Mouse (Mus musculus) heart, embryonic 15.5 days (tissue): ENCODE measurements around the gene Cd2ap. TPM values are rescaled to one million over a fixed set of nuclear protein-coding genes. Genes with fewer than 3 reads are reported as not detected.
"Not testable (repeated sequence)": the region's sequence is repeated elsewhere in the genome, so short reads cannot be mapped to it uniquely, and the experiment has no call there.

Experiments
- ATAC-seq: fragments of 200-750 bp; cut with Nextera tagmentation; replicated peaks from 2 replicates; pipeline ENCODE4 v1.8.0; 2017; ENCODE audit warnings: low read depth, moderate TSS enrichment; ENCODE audit not compliant: insufficient number of reproducible peaks, insufficient read depth, low FRiP score
- H3K27ac ChIP-seq: fragments of 300-500 bp; sonication (generic); 2 replicates; pipeline ENCODE4 v1.5.1; 2015; ENCODE audit warnings: mild to moderate bottlenecking, inconsistent platforms
- H3K27me3 ChIP-seq: fragments of 300-500 bp; sonication (generic); 2 replicates; pipeline ENCODE4 v1.6.1; 2015; ENCODE audit warnings: inconsistent platforms
- H3K36me3 ChIP-seq: fragments of 300-500 bp; sonication (generic); 2 replicates; pipeline ENCODE4 v1.6.1; 2015; ENCODE audit warnings: mild to moderate bottlenecking, inconsistent platforms
- H3K4me1 ChIP-seq: fragments of 300-500 bp; sonication (generic); replicated peaks from 2 replicates; pipeline ENCODE4 v1.6.1; 2015; ENCODE audit warnings: inconsistent platforms
- H3K4me2 ChIP-seq: fragments of 300-500 bp; sonication (generic); 2 replicates; pipeline ENCODE4 v1.6.1; 2015; ENCODE audit warnings: inconsistent platforms, mild to moderate bottlenecking, moderate library complexity
- H3K4me3 ChIP-seq: fragments of 300-500 bp; sonication (generic); 2 replicates; pipeline ENCODE4 v1.5.1; 2015; ENCODE audit warnings: mild to moderate bottlenecking, inconsistent platforms
- H3K9ac ChIP-seq: fragments of 300-500 bp; sonication (generic); 2 replicates; pipeline ENCODE4 v1.6.1; 2015; ENCODE audit warnings: mild to moderate bottlenecking, inconsistent platforms
- H3K9me3 ChIP-seq: fragments of 300-500 bp; sonication (generic); replicated peaks from 2 replicates; pipeline ENCODE4 v1.6.1; 2016; ENCODE audit warnings: inconsistent platforms
- WGBS: fragments of 180-500 bp; shearing (Covaris S2); methylation state at CpG from one replicate; pipeline ENCODE4 v1.1.7; 2015; ENCODE audit warnings: mixed read lengths; 5-methylcytosine and 5-hydroxymethylcytosine counted together
- polyA plus RNA-seq: library from polyadenylated mRNA; unstranded; fragments of >200 nt; fragmentation: Nextera tagmentation; extraction: Ambion mirVana; gene quantifications from 2 replicates; pipeline ENCODE4 v1.2.1, GENCODE M21; 2015

The Cd2ap gene
- polyA plus RNA-seq = 16.7 and 18.1 TPM in 2 replicates

DNA sequence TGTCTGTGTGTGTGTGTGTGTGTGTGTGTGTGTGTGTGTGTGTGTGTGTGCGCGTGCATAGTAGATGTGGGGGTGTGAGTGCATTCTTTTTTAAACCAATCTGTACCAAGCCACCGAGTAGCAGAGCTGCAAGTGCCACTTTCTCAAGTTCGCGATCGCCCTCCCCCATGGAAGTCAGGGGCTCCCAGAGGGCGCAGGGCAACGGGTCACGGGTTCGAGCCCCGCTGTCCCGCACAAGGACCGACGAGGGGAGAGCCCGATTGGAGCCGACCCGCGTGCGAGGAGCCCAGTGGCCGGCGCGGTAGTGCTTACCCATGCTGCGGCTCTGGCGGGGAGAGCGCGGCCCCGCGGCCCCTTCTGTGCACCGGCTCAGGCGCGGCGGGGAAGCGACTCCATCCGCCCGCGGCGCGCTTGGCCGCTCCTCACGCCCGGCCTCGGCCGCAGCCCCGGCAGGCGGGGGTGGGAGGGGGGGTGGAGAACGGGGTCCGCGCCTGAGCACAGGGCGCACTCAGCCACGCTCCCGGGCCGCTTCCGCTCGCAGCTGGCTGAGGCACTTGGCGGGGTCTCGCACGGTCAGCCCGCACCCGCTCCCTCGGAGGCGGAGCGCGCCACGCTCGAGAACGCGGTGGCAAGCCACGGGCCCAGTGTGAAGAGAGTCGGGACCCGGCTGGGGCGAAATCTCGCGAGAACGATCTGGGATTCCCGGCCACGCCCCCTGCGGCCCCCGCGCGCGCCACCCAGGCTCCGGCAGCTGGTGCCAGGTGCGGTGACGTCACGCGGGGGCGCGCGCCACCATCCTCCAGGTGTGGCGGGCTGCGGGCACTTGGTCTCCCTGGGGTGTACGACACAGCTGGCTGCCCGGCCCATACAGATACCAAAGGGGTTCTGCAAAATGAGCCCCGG is at the start of gene Cd2ap:
Gene Cd2ap, minus strand, starts transcription at position 665 of the 903 bp plus-strand sequence.
- Histone ChIP-seq H3K36me3 (no peaks in the 10 kb centered on the region), H3K9me3 (no peaks in the 10 kb centered on the region), H3K27me3 (no peaks in the 10 kb centered on the region), H3K27ac (peak within 1 kb of the TSS; percentile 98), H3K4me1 (peaks cover 23% of the 10 kb centered on the region), H3K4me2 (peak within 1 kb of the TSS; percentile 76), H3K4me3 (peak within 1 kb of the TSS; percentile 98), H3K9ac (peak within 1 kb of the TSS; percentile 99)
- ATAC-seq = peak; percentile 95
- WGBS = under 1% methylated on average over 87 of the region's 94 CpGs

GRCm38 (mm10) chr17:42924731-42925130 is 48.3 kb upstream of the Cd2ap start:
- WGBS = 85% methylated on average over 5 of the region's 5 CpGs
- H3K4me3 ChIP-seq = no peak overlapping the region

DNA sequence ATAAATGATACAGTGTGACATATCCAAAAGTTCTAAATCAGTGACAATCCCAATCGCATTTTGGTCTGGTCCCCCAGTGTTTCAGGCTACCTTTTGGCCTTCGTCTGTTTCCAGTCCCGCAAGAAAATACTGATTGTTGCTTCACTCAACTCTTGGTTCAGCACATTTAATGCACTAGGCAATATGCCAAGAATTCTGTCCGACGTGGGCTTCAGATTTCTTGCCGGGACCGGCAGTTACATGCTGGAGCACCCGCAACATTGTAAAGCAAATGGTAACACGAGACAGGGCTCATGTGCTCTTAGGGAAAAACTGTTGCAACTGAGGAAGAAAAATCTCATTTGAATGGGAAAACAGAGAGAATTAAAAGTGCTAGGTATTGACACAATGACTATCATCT is 42.3 kb upstream of the Cd2ap start:
- no peak overlapping the region for H3K9ac ChIP-seq
- H3K36me3 ChIP-seq = no peaks in the 10 kb centered on the region
- WGBS = 43% methylated on average over 9 of the region's 9 CpGs
- H3K27ac ChIP-seq = no peak overlapping the region
- no peak overlapping the region for H3K4me3 ChIP-seq
- no peaks in the 10 kb centered on the region for H3K9me3 ChIP-seq
- ATAC-seq = no peak
- H3K27me3 ChIP-seq = no peaks in the 10 kb centered on the region; the same call in 1 of the 2 replicates
- no peak overlapping the region for H3K4me2 ChIP-seq
- H3K4me1 ChIP-seq = no peaks in the 10 kb centered on the region

More at GRCm38 (mm10) chr17:42924731-42925130, 48.3 kb upstream of the Cd2ap start:
- Histone ChIP-seq H3K27me3 (no peaks in the 10 kb centered on the region; the same call in 1 of the 2 replicates), H3K9me3 (no peaks in the 10 kb centered on the region), H3K9ac (no peak overlapping the region), H3K36me3 (no peaks in the 10 kb centered on the region), H3K4me1 (peaks cover 22% of the 10 kb centered on the region), H3K4me2 (no peak overlapping the region), H3K27ac (no peak overlapping the region)
- ATAC-seq = no peak

DNA sequence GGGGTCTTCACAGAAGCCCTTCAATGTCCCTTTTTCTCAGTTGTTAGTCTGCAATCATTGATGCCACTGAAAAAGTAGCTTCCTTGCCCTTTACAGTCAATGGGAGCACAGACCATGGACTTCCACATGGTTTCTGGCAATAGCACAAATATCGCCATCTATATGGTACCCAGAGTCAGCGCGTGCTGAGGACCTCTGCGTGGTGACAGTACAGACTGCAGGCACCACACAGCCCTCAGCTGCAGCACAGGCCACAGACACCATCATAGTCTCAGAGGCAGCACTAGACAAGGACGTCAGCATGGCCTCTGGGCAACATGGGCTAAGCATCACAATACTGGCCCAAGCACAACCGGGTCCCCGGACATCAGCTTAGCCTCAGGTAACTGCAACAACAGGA is 38.3 kb upstream of the Cd2ap start:
- no peaks in the 10 kb centered on the region for H3K36me3 ChIP-seq
- WGBS = 88% methylated on average over 7 of the region's 7 CpGs
- no peak for ATAC-seq

DNA sequence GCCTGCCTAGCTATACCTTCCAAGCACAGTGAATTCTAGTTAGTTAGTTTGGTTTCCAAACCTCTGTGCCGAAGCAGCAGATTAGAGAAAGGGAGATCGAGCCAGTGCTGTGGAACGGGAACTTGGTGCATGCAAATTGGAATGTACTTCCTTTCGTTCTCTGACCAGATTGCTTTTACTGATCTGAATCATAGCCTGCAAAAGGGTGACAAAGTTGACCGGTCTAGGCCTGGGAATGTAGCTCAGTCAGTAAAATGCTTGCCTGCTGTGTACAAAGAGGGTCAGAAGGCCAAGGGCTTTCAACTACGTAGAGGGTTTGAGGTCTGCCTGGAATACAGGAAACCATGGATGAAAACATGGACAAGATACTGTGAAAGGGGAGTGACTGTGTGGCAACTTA is 35.7 kb upstream of the Cd2ap start:
- Histone ChIP-seq H3K4me3 (no peak overlapping the region), H3K4me2 (no peak overlapping the region), H3K9ac (no peak overlapping the region), H3K36me3 (no peaks in the 10 kb centered on the region), H3K4me1 (no peaks in the 10 kb centered on the region), H3K27ac (no peak overlapping the region), H3K9me3 (no peaks in the 10 kb centered on the region), H3K27me3 (no peaks in the 10 kb centered on the region)
- WGBS = 59% methylated on average over 6 of the region's 6 CpGs
- no peak for ATAC-seq

More for the DNA sequence above, 38.3 kb upstream of the Cd2ap start:
- Histone ChIP-seq H3K9ac (no peak overlapping the region), H3K4me3 (no peak overlapping the region), H3K27ac (no peak overlapping the region), H3K27me3 (no peaks in the 10 kb centered on the region; the same call in 1 of the 2 replicates), H3K9me3 (no peaks in the 10 kb centered on the region), H3K4me2 (no peak overlapping the region), H3K4me1 (no peaks in the 10 kb centered on the region)

DNA sequence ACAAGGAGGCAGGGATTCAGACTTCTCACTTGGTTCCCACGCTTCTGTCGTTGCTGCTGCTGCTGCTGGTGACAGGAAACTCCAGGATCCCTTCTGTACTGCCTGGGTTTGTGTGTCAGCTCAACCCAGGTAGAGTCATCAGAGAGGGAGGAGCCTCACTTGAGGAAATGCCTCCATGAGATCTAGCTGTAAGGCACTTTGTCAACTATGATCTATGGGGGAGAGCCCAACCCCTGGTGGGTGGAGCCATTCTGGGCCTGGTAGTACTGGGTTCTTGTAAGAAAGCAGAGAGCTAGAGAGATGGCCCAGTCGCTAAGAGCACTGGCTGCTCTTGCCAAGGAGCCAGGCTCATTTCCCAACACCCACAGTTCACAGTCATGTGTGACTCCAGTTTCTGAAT is 34.0 kb upstream of the Cd2ap start:
- Histone ChIP-seq H3K9ac (no peak overlapping the region), H3K9me3 (no peaks in the 10 kb centered on the region), H3K27ac (no peak overlapping the region), H3K4me2 (no peak overlapping the region), H3K4me3 (no peak overlapping the region), H3K4me1 (no peaks in the 10 kb centered on the region), H3K36me3 (no peaks in the 10 kb centered on the region), H3K27me3 (no peaks in the 10 kb centered on the region)
- no peak for ATAC-seq
- 72% methylated on average over 3 of the region's 3 CpGs for WGBS

DNA sequence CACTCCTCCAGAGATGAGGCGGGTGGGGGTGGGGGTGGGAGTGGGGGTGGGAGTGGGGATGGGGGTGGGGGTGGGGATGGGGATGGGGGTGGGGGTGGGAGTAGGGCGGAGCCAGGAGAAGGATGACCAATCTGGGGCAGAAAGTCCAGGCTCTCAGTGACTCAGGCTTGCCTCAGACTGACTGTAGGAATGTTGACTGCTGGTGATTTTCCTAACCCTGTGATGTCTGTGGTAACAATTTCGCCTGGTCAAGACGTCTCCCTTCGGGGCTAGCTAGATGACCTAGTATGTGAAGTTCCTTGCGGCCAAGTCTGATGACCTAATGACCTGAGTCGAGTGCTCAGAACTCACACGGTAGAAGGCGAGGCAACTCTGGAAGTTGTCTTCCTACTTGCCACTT is 32.9 kb upstream of the Cd2ap start:
- no peak for ATAC-seq
- Histone ChIP-seq H3K4me2 (no peak overlapping the region), H3K27ac (no peak overlapping the region), H3K9me3 (no peaks in the 10 kb centered on the region), H3K4me1 (no peaks in the 10 kb centered on the region), H3K36me3 (no peaks in the 10 kb centered on the region), H3K9ac (no peak overlapping the region), H3K27me3 (no peaks in the 10 kb centered on the region), H3K4me3 (no peak overlapping the region)
- WGBS = 63% methylated on average over 9 of the region's 9 CpGs

DNA sequence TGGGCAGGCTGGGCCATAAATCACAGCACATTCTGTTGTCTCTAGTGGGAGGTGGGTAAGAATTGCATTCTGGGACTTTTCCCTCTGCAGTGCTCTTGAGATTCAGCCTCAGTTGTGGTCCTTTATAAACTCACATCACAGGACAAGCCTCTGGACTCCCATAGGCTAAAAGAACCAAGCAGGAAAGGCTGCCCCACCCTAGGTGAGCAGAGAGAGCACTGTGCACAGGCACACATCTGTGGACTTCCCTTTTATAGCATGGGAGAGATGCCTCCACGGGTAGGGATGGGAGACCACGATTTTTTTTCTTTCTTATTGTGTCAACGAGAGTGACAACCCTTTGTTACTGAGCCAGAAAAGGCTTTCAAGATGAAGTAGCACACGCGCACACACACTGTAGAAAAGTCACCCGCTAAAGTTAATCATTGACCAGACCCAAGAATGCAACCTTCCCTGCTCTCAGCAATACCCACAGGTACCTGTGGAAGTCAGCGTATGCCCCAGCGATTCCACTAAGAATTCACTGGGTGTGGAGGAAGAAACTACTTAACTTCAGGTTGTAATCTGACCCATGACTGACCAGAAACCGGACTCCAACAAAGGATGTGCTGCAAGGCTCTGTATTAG is 32.4 kb upstream of the Cd2ap start:
- H3K36me3 ChIP-seq = no peaks in the 10 kb centered on the region
- no peak overlapping the region for H3K4me2 ChIP-seq
- WGBS = 57% methylated on average over 9 of the region's 9 CpGs
- H3K4me3 ChIP-seq = no peak overlapping the region
- ATAC-seq = no peak
- H3K4me1 ChIP-seq = no peaks in the 10 kb centered on the region
- H3K9me3 ChIP-seq = no peaks in the 10 kb centered on the region
- H3K9ac ChIP-seq = no peak overlapping the region
- H3K27ac ChIP-seq = no peak overlapping the region
- H3K27me3 ChIP-seq = no peaks in the 10 kb centered on the region

- no peaks in the 10 kb centered on the region for H3K4me1 ChIP-seq
- WGBS = 82% methylated on average over 3 of the region's 3 CpGs
- H3K36me3 ChIP-seq = no peaks in the 10 kb centered on the region
- no peak overlapping the region for H3K4me2 ChIP-seq
- no peaks in the 10 kb centered on the region for H3K9me3 ChIP-seq
- no peak overlapping the region for H3K4me3 ChIP-seq
- no peaks in the 10 kb centered on the region for H3K27me3 ChIP-seq
- ATAC-seq = no peak
- H3K27ac ChIP-seq = no peak overlapping the region
- no peak overlapping the region for H3K9ac ChIP-seq
Observed at GRCm38 (mm10) chr17:42908136-42908535, 31.7 kb upstream of the Cd2ap start.

GRCm38 (mm10) chr17:42906456-42906855 is 30.0 kb upstream of the Cd2ap start:
- H3K27me3 ChIP-seq, H3K27ac ChIP-seq, H3K4me2 ChIP-seq, H3K36me3 ChIP-seq, H3K9ac ChIP-seq, ATAC-seq, H3K4me1 ChIP-seq, H3K4me3 ChIP-seq, H3K9me3 ChIP-seq: not testable (repeated sequence)
- WGBS = 93% methylated on average over 1 of the region's 1 CpGs

DNA sequence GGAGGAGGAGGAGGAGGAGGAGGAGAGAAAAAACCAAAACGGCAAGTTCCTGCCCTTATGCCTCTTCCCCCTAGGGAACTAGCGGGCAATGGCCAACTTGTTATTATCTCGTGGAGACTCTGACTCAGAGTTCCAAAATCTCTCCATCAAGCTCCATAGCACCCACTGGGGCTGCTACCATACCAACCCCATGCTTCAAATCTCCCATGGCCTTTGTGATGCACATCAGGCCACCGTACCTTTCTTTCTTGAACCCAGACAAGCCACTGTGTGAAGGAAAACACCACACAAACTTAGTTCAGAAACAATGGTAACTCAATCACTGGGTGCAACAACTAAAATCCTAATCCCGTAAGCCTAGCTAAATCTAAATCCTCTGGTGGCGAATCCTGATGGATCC is 29.5 kb upstream of the Cd2ap start:
- H3K4me1 ChIP-seq = no peaks in the 10 kb centered on the region
- no peaks in the 10 kb centered on the region for H3K9me3 ChIP-seq
- no peak overlapping the region for H3K4me3 ChIP-seq
- ATAC-seq = no peak
- H3K36me3 ChIP-seq = no peaks in the 10 kb centered on the region
- H3K27me3 ChIP-seq = no peaks in the 10 kb centered on the region
- WGBS = 79% methylated on average over 6 of the region's 6 CpGs
- H3K9ac ChIP-seq = no peak overlapping the region
- no peak overlapping the region for H3K4me2 ChIP-seq
- no peak overlapping the region for H3K27ac ChIP-seq
